Mouse (Mus musculus): ENCODE measurements around the gene Ltc4s. TPM values are rescaled to one million over a fixed set of nuclear protein-coding genes. Genes with fewer than 3 reads are reported as not detected.
A peak's percentile ranks its signal among the peaks of the same experiment; 100 is the strongest.

The Ltc4s gene
- total RNA-seq (2021) = 10 to 100 TPM; 10.5 to 23.5 TPM
- long read RNA-seq, experiment 1, transcript Ltc4s-202 (5 exons, 649 nt) = major isoform, 12 of 18 reads
- long read RNA-seq, experiment 1, partial matches to known transcripts = 3 of 18 reads
- long read RNA-seq, experiment 1, other reads (novel, unspliced or antisense) = 1 of 18 reads
- long read RNA-seq, experiment 2, transcript Ltc4s-202 (5 exons, 649 nt) = major isoform, 9 of 10 reads
- long read RNA-seq, experiment 2, partial matches to known transcripts = 0 of 10 reads
- long read RNA-seq, experiment 2, other reads (novel, unspliced or antisense) = 0 of 10 reads

GRCm38 (mm10) chr11:50238324-50238723 is at the start of gene Ltc4s:
Gene Ltc4s (minus strand): TSS chr11:50238616.
- DNase-seq = peak in 1 of 2 experiments; percentile 60

- DNase-seq = no peak
Measured at GRCm38 (mm10) chr11:50286428-50286827, 48.0 kb upstream of the Ltc4s start.

GRCm38 (mm10) chr11:50285696-50286095 is 47.3 kb upstream of the Ltc4s start:
- DNase-seq = no peak

GRCm38 (mm10) chr11:50285263-50285662 is 46.8 kb upstream of the Ltc4s start:
- DNase-seq = no peak

GRCm38 (mm10) chr11:50280053-50280452 is 41.6 kb upstream of the Ltc4s start:
- DNase-seq = no peak

GRCm38 (mm10) chr11:50279005-50279404 is 40.6 kb upstream of the Ltc4s start:
- DNase-seq = no peak

- DNase-seq = no peak
Measured at GRCm38 (mm10) chr11:50277706-50278105, 39.3 kb upstream of the Ltc4s start.

GRCm38 (mm10) chr11:50277025-50277424 is 38.6 kb upstream of the Ltc4s start:
- no peak for DNase-seq

- no peak for DNase-seq
Measured at GRCm38 (mm10) chr11:50275568-50276151, 37.2 kb upstream of the Ltc4s start.

GRCm38 (mm10) chr11:50275077-50275476 is 36.7 kb upstream of the Ltc4s start:
- no peak for DNase-seq

GRCm38 (mm10) chr11:50272819-50273218 is 34.4 kb upstream of the Ltc4s start:
- DNase-seq = peak; percentile 42 to 56

GRCm38 (mm10) chr11:50269885-50270284 is 31.5 kb upstream of the Ltc4s start:
- no peak for DNase-seq

GRCm38 (mm10) chr11:50269163-50269562 is 30.7 kb upstream of the Ltc4s start:
- DNase-seq = peak; percentile 42 to 45

GRCm38 (mm10) chr11:50266997-50267396 is 28.6 kb upstream of the Ltc4s start:
- no peak for DNase-seq

- no peak for DNase-seq
Measured at GRCm38 (mm10) chr11:50265931-50266330, 27.5 kb upstream of the Ltc4s start.

- DNase-seq = no peak
Measured at GRCm38 (mm10) chr11:50263198-50263597, 24.8 kb upstream of the Ltc4s start.

GRCm38 (mm10) chr11:50262020-50262419 is 23.6 kb upstream of the Ltc4s start:
- DNase-seq = peak in 1 of 2 experiments; percentile 46

- no peak for DNase-seq
Measured at GRCm38 (mm10) chr11:50258310-50258709, 19.9 kb upstream of the Ltc4s start.

- DNase-seq = no peak
Measured at GRCm38 (mm10) chr11:50256615-50257014, 18.2 kb upstream of the Ltc4s start.

- no peak for DNase-seq
Measured at GRCm38 (mm10) chr11:50254010-50254580, 15.7 kb upstream of the Ltc4s start.

GRCm38 (mm10) chr11:50253393-50253792 is 15.0 kb upstream of the Ltc4s start:
- DNase-seq = no peak

- DNase-seq = no peak
Measured at GRCm38 (mm10) chr11:50252684-50253265, 14.4 kb upstream of the Ltc4s start.

GRCm38 (mm10) chr11:50252166-50252565 is 13.8 kb upstream of the Ltc4s start:
- DNase-seq = peak; percentile 47 to 50

Data from adrenal gland, postnatal 36 days (tissue).